Mouse (Mus musculus) induced T-regulatory cell, adult 2 months (primary cell): ENCODE measurements at regions not wholly inside any gene's neighbourhood (a gene's known extent, or its start where the extent isn't known, plus 50 kb on each side); places are given as distances from the start of the nearest gene placed in this dataset.

Experiments
- DNase-seq: peaks from one replicate; pipeline ENCODE4 v3.0.0-alpha.2; 2012; ENCODE audit warnings: low read depth

GRCm38 (mm10) chr5:62939050-62939449 is 125.4 kb downstream of the Dthd1 start:
- peak; percentile 41 for DNase-seq
